Mouse (Mus musculus) megakaryocyte, embryonic 14.5 days (primary cell): ENCODE measurements around the gene Trappc3l. TPM values are rescaled to one million over a fixed set of nuclear protein-coding genes. Genes with fewer than 3 reads are reported as not detected.
"Not testable (repeated sequence)": the region's sequence is repeated elsewhere in the genome, so short reads cannot be mapped to it uniquely, and the experiment has no call there.

Experiments
- H3K27me3 ChIP-seq: replicated peaks from 2 replicates; pipeline ENCODE3; 2012; ENCODE audit warnings: inconsistent platforms
- H3K36me3 ChIP-seq: replicated peaks from 2 replicates; pipeline ENCODE3; 2012; ENCODE audit warnings: low read length, inconsistent platforms, mixed read lengths
- H3K4me1 ChIP-seq: 2 replicates; pipeline ENCODE4 v1.6.1; 2012; ENCODE audit warnings: inconsistent platforms
- H3K4me3 ChIP-seq: replicated peaks from 2 replicates; pipeline ENCODE3; 2012; ENCODE audit warnings: moderate library complexity, mild to moderate bottlenecking, inconsistent platforms
- H3K9me3 ChIP-seq: 2 replicates; pipeline ENCODE4 v1.6.1; 2012; ENCODE audit warnings: inconsistent platforms
- FLI1 ChIP-seq: IDR thresholded peaks from 2 replicates; pipeline ENCODE4 v1.6.1; 2012; ENCODE audit warnings: low read length, inconsistent platforms, mixed read lengths
- GATA1 ChIP-seq: IDR thresholded peaks from 3 replicates; pipeline ENCODE4 v1.6.1; 2012; ENCODE audit warnings: mixed read lengths, low read length, inconsistent platforms, borderline replicate concordance
- polyA plus RNA-seq: library from polyadenylated mRNA; stranded (reverse); fragments of >175 nt; gene quantifications from 2 replicates; pipeline ENCODE4 v1.2.3, GENCODE M21; 2012; ENCODE audit warnings: low replicate concordance; ENCODE audit not compliant: insufficient read depth

The Trappc3l gene
- not detected in 2 replicates for polyA plus RNA-seq

- TF ChIP-seq GATA1 (no peak), FLI1 (no peak)
- Histone ChIP-seq H3K36me3 (no peaks in the 10 kb centered on the region), H3K4me1 (peaks cover 8% of the 10 kb centered on the region), H3K4me3 (no peak within 1 kb of the TSS), H3K27me3 (peaks cover 2% of the 10 kb centered on the region), H3K9me3 (no peaks in the 10 kb centered on the region)
Measured at GRCm38 (mm10) chr10:34037401-34037800, at the start of gene Trappc3l. Gene Trappc3l (plus strand): TSS chr10:34037597.

DNA sequence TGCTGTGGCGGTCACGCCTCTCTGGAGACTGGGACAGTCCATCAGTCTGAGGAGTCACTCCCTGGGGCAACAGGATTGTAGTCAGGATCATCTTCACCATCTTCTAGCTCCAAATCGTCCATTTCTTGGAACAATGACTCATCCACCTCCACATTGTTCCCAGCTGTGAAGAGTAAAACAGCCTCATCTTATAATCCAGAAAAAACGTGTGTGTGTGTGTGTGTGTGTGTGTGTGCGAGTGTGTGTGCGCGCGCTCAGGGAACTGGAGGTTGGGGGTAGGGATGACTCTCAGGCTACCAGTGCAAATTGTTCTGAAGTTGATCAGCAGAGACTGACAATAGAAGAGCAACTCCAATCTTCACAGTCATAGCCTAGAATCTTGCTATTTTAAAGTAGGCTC is 40.7 kb upstream of the Trappc3l start:
- not testable (repeated sequence) for H3K9me3 ChIP-seq, H3K27me3 ChIP-seq, H3K4me1 ChIP-seq, H3K4me3 ChIP-seq
- H3K36me3 ChIP-seq = peaks cover 88% of the 10 kb centered on the region

DNA sequence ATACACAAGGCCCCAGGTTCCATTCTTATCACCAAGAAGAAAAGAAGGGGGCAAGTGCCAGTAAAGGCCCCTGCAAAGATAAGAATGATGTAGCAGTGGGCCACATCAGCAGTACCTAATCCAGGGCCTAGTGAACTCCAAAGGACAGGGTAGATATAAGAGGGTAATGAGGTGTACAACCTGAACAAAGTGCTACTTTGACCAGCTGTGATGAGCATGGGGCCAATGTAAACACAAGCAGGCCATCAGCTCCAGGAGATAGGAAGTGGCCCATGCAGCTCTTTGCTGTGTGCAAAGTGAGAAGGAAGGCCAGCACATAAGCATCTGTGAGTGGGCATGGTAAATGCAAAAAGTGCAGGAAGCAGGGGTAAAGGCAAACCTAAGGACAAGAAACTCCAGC is 39.0 kb upstream of the Trappc3l start:
- TF ChIP-seq GATA1 (no peak), FLI1 (no peak)
- Histone ChIP-seq H3K36me3 (peaks cover 91% of the 10 kb centered on the region), H3K27me3 (no peaks in the 10 kb centered on the region), H3K4me1 (no peaks in the 10 kb centered on the region), H3K4me3 (no peak overlapping the region), H3K9me3 (no peaks in the 10 kb centered on the region)

DNA sequence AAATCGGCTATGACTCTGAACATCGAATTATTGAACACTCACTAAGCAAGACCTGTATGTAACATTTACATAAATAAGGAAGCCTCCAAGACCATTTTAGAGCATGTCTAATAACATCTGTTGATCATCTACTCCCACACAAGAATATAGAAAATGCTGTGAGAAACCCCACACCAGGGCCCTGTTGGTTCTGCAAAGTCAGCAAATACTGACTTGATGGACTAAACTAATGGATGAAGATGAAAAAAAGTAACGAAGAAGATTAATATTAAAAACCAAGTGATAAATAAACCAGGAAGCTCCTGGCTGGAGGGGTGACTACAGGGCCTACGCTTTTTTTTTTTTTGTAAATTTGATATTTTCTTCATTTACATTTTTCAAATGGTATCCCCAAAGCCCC is 24.8 kb upstream of the Trappc3l start:
- H3K4me1 ChIP-seq = peaks cover 12% of the 10 kb centered on the region
- H3K27me3 ChIP-seq = no peaks in the 10 kb centered on the region
- no peak overlapping the region for H3K4me3 ChIP-seq
- no peaks in the 10 kb centered on the region for H3K9me3 ChIP-seq
- TF ChIP-seq FLI1 (no peak), GATA1 (no peak)
- H3K36me3 ChIP-seq = peaks cover 48% of the 10 kb centered on the region

- Histone ChIP-seq H3K27me3 (no peaks in the 10 kb centered on the region), H3K36me3 (peaks cover 44% of the 10 kb centered on the region), H3K4me3 (no peak overlapping the region), H3K9me3 (no peaks in the 10 kb centered on the region), H3K4me1 (peaks cover 19% of the 10 kb centered on the region)
- no peak for TF ChIP-seq FLI1
- TF ChIP-seq GATA1 = no peak
Measured at GRCm38 (mm10) chr10:34013241-34013640, 24.2 kb upstream of the Trappc3l start.

DNA sequence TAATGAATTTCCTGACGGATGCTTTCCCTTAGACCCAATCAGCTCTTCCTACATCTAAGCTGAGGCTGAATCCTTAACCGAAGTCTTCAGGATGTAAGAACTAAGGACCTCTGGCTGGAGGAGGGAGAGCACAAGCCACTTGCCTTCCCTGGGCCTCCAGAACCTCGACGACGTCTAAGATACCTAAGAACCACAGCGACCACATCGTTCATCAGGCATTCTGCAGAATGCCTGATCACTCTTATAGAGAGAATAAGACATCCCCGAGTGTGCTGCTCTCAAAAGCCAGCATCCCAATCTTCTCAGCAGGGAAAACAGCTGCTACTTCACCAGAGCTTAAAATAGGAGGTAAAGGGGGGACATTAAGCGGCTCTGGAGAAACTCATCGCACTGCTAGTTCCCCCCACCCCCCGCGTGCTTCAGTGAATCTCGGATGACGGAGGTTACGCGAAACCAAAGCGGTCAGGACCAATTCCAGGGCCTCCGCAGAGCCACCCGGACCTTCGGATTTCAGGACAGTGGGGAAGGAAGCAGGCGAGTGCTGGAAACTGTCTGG is 18.6 kb upstream of the Trappc3l start:
- H3K9me3 ChIP-seq = no peaks in the 10 kb centered on the region
- TF ChIP-seq FLI1 = no peak
- TF ChIP-seq GATA1 = no peak
- H3K27me3 ChIP-seq = no peaks in the 10 kb centered on the region
- H3K36me3 ChIP-seq = peaks cover 15% of the 10 kb centered on the region
- peaks cover 60% of the 10 kb centered on the region for H3K4me1 ChIP-seq
- H3K4me3 ChIP-seq = peak overlapping the region; percentile 99

DNA sequence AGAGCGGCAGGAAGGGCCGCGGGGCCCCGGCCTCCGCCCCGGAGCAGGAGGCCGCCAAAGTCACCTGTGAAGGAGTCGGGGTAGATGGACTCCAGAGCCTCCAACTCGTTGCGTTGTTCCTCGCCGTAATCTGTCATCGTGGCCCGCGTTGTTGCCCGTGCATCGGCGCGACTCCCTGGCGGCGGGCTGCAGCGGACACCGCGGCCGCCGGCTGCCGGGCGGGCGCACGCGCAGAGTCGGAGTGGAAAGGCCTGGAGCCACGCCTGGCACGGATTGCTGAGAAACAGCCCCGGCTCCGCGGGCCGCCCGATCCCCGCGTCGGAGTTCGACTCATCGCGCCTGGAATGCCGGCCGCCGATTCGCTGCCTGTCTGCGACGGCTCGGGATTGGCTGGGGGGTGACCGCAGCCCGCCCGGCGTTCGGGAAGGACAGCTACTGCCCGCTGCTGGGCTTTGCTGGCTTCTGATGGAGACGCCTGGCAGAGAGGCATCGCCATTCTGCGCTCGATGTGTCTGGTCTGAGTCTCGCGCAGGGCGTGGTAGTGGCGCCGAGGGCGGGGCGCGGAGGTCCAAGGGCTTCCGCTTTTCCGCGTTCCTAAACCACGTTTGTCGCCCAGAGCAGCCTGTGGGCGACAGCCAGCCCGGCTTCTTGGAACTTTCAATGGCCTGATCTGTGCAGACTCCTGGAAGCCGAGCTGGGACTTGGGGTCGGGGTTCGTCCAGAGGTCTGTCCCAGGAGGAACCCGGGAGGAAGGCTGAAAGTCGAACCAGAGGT is 17.9 kb upstream of the Trappc3l start, which contains the start of gene Rwdd1:
TSS of gene Rwdd1 (minus strand) at position 323 of the 774 bp plus-strand sequence.
- peak; percentile 42; the same call in 1 of the 2 replicates for TF ChIP-seq FLI1
- TF ChIP-seq GATA1 = no peak
- H3K4me1 ChIP-seq = peaks cover 60% of the 10 kb centered on the region
- H3K9me3 ChIP-seq = no peaks in the 10 kb centered on the region
- H3K4me3 ChIP-seq = peak within 1 kb of the TSS; percentile 99
- H3K27me3 ChIP-seq = no peaks in the 10 kb centered on the region
- peaks cover 12% of the 10 kb centered on the region for H3K36me3 ChIP-seq

GRCm38 (mm10) chr10:34030322-34030721 is 7.1 kb upstream of the Trappc3l start:
- Histone ChIP-seq H3K4me1 (peaks cover 20% of the 10 kb centered on the region), H3K4me3 (no peak overlapping the region), H3K27me3 (peaks cover 2% of the 10 kb centered on the region), H3K9me3 (no peaks in the 10 kb centered on the region), H3K36me3 (no peaks in the 10 kb centered on the region)
- TF ChIP-seq GATA1 = no peak
- no peak for TF ChIP-seq FLI1

DNA sequence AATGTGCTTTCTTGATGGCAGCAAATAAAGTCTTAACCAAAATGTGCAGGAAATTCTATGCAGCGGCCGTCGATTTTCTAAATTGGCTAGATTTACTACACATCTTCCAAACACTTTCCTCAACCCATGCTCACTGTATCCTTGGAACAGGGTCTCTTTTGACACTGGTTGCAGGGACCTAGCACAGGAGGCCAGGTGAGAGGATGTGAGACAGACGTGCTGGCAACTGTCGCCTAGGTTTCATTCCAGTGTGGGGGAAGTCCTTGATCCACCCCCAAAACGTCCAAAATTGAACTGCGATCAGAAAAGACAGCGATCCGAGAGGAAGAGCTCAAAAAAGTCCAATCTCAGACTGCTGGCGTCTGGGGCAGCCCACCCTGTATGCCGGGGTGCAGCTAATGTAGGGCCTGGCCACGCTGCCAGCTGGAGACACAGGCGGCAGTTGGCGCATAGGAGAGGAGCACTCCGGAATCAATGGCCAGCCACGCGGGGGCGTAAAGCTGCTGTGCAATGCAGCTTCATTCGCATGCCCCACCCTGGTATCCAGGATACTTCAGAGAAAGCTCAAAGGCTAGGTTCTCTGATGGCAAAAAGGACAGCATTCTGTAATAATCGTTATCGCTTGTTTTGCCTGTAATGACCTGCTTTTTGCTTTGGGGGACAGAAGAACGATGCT is 3.6 kb upstream of the Trappc3l start:
- TF ChIP-seq FLI1 (no peak), GATA1 (no peak)
- H3K4me1 ChIP-seq = peaks cover 20% of the 10 kb centered on the region
- peaks cover 2% of the 10 kb centered on the region for H3K27me3 ChIP-seq
- H3K9me3 ChIP-seq = no peaks in the 10 kb centered on the region
- H3K4me3 ChIP-seq = peak overlapping the region; percentile 84
- H3K36me3 ChIP-seq = no peaks in the 10 kb centered on the region

- Histone ChIP-seq H3K9me3 (no peaks in the 10 kb centered on the region), H3K4me3 (no peak overlapping the region), H3K4me1 (peaks cover 8% of the 10 kb centered on the region), H3K36me3 (no peaks in the 10 kb centered on the region), H3K27me3 (peaks cover under 1% of the 10 kb centered on the region)
- no peak for TF ChIP-seq FLI1
- no peak for TF ChIP-seq GATA1
Measured at GRCm38 (mm10) chr10:34036587-34036986, 810 bp upstream of the Trappc3l start.
